8 mouse cellular contexts compared by ENCODE assay signal in the genomic region with DNA sequence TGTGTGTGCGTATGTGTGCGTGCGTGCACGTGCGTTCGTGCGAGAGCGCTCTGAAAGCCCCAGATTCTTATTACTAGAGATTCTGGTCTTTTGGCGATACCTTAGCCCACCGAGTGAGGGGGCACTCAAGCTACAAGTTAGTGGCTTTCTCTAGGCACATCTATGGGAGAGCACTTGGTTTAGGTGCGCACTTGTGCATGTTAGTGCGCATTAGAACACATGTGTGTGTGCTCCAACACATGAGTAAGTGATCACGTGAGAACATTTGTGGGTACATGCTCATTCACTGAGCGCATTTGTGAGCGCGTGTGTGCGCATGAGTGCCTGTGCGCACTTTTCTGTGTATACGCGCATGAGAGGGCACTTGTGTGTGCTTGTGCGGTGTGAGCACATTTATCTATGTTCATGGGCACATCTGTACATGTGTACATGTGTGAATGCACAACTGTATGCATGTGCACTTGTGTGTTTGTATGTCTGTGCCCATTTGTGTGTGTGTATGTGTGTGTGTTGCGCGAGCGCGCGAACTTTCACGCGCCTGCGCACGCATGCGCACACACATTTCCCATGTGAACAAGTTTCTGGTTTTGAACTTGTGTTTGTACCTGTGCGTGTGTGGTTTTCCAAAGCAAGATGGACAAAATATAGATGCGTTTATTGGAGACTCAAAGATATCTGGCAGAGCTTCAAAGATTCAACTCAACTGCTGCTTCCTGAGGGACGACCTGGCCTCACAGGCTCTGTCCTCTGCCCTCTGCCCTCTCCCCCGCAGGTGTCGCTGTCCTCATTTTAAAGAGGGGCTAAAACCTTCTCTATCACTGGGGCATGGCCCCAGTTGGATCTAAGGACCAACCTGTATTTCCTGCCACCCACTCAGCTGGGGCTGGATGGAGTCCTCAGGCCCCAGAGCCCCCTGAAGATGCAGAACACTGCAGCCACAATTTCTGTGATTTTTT. TPM values are rescaled to one million over a fixed set of nuclear protein-coding genes. Genes with fewer than 3 reads are reported as not detected.
A peak's percentile ranks its signal among the peaks of the same experiment; 100 is the strongest.
DNase-seq lines count a peak whose midpoint lies in the region; ATAC-seq and TF ChIP-seq lines count a peak whose summit lies in the region.

No protein-coding gene starts in this region.

- no peaks in the 10 kb centered on the region for H3K36me3 ChIP-seq in hindbrain, embryonic 15.5 days
- H3K36me3 ChIP-seq in midbrain, postnatal 0 days (ENCODE audit: insufficient read depth, low read length), result no peaks in the 10 kb centered on the region

- DNase-seq in layer of hippocampus, adult 2 months (ENCODE audit: low spot score in 2 of 2), result no peak
- no peak for DNase-seq in layer of hippocampus, adult 11-12 months (ENCODE audit: low spot score)
- peak; percentile 62 for DNase-seq in embryo, embryonic 10 days (ENCODE audit: low spot score)
- DNase-seq in midbrain, postnatal 0 days (ENCODE audit: low spot score), result no peak
- DNase-seq in gastrocnemius, postnatal 36 days, result no peak
- DNase-seq in urinary bladder, adult 18-20 months (ENCODE audit: low spot score in 2 of 2), result no peak
- no peak for DNase-seq in right cerebral cortex, adult 18-20 months

- ATAC-seq in hindbrain, embryonic 15.5 days (ENCODE audit: low FRiP score, low read depth), result peak; percentile 42; the same call in 1 of the 2 replicates
- ATAC-seq in midbrain, postnatal 0 days (ENCODE audit: low FRiP score), result no peak

- H3K4me2 ChIP-seq in hindbrain, embryonic 15.5 days, result peak overlapping the region; percentile 49
- peak overlapping the region; percentile 37 for H3K4me2 ChIP-seq in midbrain, postnatal 0 days (ENCODE audit: low read depth, low read length, poor library complexity, severe bottlenecking)

- no peaks in the 10 kb centered on the region for H3K27me3 ChIP-seq in hindbrain, embryonic 15.5 days
- H3K27me3 ChIP-seq in midbrain, postnatal 0 days (ENCODE audit: insufficient read depth, low read length), result no peaks in the 10 kb centered on the region

- TF ChIP-seq CTCF in layer of hippocampus, adult 2 months (conservative IDR thresholded peaks at IDR 0.05), result peak; percentile 40
- TF ChIP-seq CTCF in midbrain, postnatal 0 days (IDR thresholded peaks at IDR 0.05), result peak; percentile 45

- H3K9me3 ChIP-seq in hindbrain, embryonic 15.5 days, result no peaks in the 10 kb centered on the region
- no peaks in the 10 kb centered on the region for H3K9me3 ChIP-seq in midbrain, postnatal 0 days (ENCODE audit: low read length)

- intact Hi-C loops in gastrocnemius, postnatal 36 days (cut with DNase I), result no loop called here

- WGBS in hindbrain, embryonic 15.5 days, result 49% methylated on average over 36 of the region's 36 CpGs
- 40% methylated on average over 36 of the region's 36 CpGs for WGBS in midbrain, postnatal 0 days

- no peak overlapping the region for H3K27ac ChIP-seq in layer of hippocampus, adult 2 months
- H3K27ac ChIP-seq in hindbrain, embryonic 15.5 days (replicated peaks), result no peak overlapping the region
- H3K27ac ChIP-seq in midbrain, postnatal 0 days (ENCODE audit: low read depth, low read length), result no peak overlapping the region

- H3K9ac ChIP-seq in hindbrain, embryonic 15.5 days, result no peak overlapping the region
- no peak overlapping the region for H3K9ac ChIP-seq in midbrain, postnatal 0 days (replicated peaks; ENCODE audit: low read length, poor library complexity, severe bottlenecking)

- H3K4me1 ChIP-seq in hindbrain, embryonic 15.5 days (replicated peaks), result no peaks in the 10 kb centered on the region
- no peaks in the 10 kb centered on the region for H3K4me1 ChIP-seq in midbrain, postnatal 0 days (ENCODE audit: insufficient read depth, low read length)

- peak overlapping the region; percentile 34; the same call in 1 of the 2 replicates for H3K4me3 ChIP-seq in layer of hippocampus, adult 2 months
- H3K4me3 ChIP-seq in hindbrain, embryonic 15.5 days, result peak overlapping the region; percentile 28
- H3K4me3 ChIP-seq in midbrain, postnatal 0 days (ENCODE audit: low read depth, low read length), result peak overlapping the region; percentile 26; the same call in 1 of the 2 replicates

RNA-seq across cellular contexts. Expression of a gene that starts 38.1 kb away (rescaled TPM):
- total RNA-seq in layer of hippocampus, adult 2 months (2021), result 1 to 10 TPM; 2.7 to 3.5 TPM
- 7.2 and 12.2 TPM in 2 replicates for polyA plus RNA-seq in hindbrain, embryonic 15.5 days (2015; fragmentation: Nextera tagmentation; extraction: Ambion mirVana)
- 11.6 and 13.5 TPM in 2 replicates for total RNA-seq in midbrain, postnatal 0 days (2014; rRNA removed)
- polyA plus RNA-seq in midbrain, postnatal 0 days (2015; fragmentation: Nextera tagmentation; extraction: Ambion mirVana), result 5.8 and 7.5 TPM in 2 replicates
- total RNA-seq in gastrocnemius, postnatal 36 days (2021), result 1 to 10 TPM; 2.4 to 4.4 TPM

RNA-seq across cellular contexts. Expression of a gene that starts 48.0 kb away (rescaled TPM):
- under 1 TPM in 1 of 2 experiments, not detected in 1; 0.31 TPM for total RNA-seq in layer of hippocampus, adult 2 months (2021)
- polyA plus RNA-seq in hindbrain, embryonic 15.5 days (2015; fragmentation: Nextera tagmentation; extraction: Ambion mirVana), result 18.4 and 35.8 TPM in 2 replicates
- total RNA-seq in midbrain, postnatal 0 days (2014; rRNA removed), result 0.85 and 3.5 TPM in 2 replicates
- 0.33 and 1.2 TPM in 2 replicates for polyA plus RNA-seq in midbrain, postnatal 0 days (2015; fragmentation: Nextera tagmentation; extraction: Ambion mirVana)
- not detected for total RNA-seq in gastrocnemius, postnatal 36 days (2021)

RNA-seq across cellular contexts. Expression of a gene that starts 57.3 kb away (rescaled TPM):
- total RNA-seq in layer of hippocampus, adult 2 months (2021), result not detected
- not detected in 2 replicates for polyA plus RNA-seq in hindbrain, embryonic 15.5 days (2015; fragmentation: Nextera tagmentation; extraction: Ambion mirVana)
- total RNA-seq in midbrain, postnatal 0 days (2014; rRNA removed), result not detected in 2 replicates
- not detected in 2 replicates for polyA plus RNA-seq in midbrain, postnatal 0 days (2015; fragmentation: Nextera tagmentation; extraction: Ambion mirVana)
- total RNA-seq in gastrocnemius, postnatal 36 days (2021), result under 1 TPM in 1 of 2 experiments, not detected in 1; 0.25 TPM
